In the genomic region with DNA sequence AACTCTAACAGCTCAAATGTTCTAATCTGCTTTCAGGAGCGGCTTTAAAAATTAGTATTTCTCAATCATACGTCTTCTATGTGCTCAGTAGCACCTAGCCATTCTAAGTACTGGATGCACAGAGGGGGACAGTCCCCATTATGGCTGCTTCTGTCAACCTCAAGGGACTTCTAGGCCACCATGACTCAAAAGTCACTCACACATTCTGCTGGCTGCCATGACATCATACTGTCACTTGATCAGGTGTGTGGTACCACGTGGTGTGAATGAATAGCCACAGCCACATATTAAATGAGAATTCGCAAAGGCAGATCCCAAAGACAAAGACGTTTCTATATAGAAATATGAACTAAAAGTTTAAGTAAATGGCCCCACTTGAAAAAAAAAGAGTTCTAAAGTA, we compare ENCODE assay signal across 21 mouse cellular contexts.
DNase-seq lines count a peak whose midpoint lies in the region; ATAC-seq lines count a peak whose summit lies in the region.
"Had no signal": no experiment of that assay in that cellular context is flagged by ENCODE, and none has a peak within 500 bp of the region (broad histone marks: within the 10 kb centered on the region; RNA-seq: fewer than 3 reads in every experiment).

No protein-coding gene starts in this region.

- no peak overlapping the region; the same call in 1 of the 2 replicates for H3K9ac ChIP-seq in intestine, embryonic 16.5 days (ENCODE audit: low read depth, low read length)
- H3K9ac ChIP-seq in intestine, embryonic 15.5 days, result no peak overlapping the region
- H3K9ac ChIP-seq in midbrain, embryonic 16.5 days (ENCODE audit: low read depth, low read length), result no peak overlapping the region
- H3K9ac ChIP-seq: forebrain, embryonic 12.5 days; heart, embryonic 13.5 days; hindbrain, embryonic 13.5 days; liver, embryonic 13.5 days; midbrain, embryonic 12.5 days; neural tube, embryonic 15.5 days had no signal

- H3K4me2 ChIP-seq in intestine, embryonic 16.5 days (ENCODE audit: low read depth, low read length), result no peak overlapping the region
- no peak overlapping the region for H3K4me2 ChIP-seq in intestine, embryonic 15.5 days (replicated peaks)
- no peak overlapping the region for H3K4me2 ChIP-seq in midbrain, embryonic 16.5 days (ENCODE audit: low read length)
- H3K4me2 ChIP-seq: forebrain, embryonic 12.5 days; hindbrain, embryonic 13.5 days; liver, embryonic 13.5 days; midbrain, embryonic 12.5 days; neural tube, embryonic 15.5 days had no signal

- peaks cover 33% of the 10 kb centered on the region for H3K4me1 ChIP-seq in intestine, embryonic 16.5 days (ENCODE audit: control insufficient read depth, insufficient read depth, low read length)
- peaks cover 12% of the 10 kb centered on the region for H3K4me1 ChIP-seq in intestine, embryonic 15.5 days (replicated peaks)
- no peaks in the 10 kb centered on the region for H3K4me1 ChIP-seq in midbrain, embryonic 16.5 days (ENCODE audit: control insufficient read depth, insufficient read depth, low read length)
- H3K4me1 ChIP-seq in midbrain, embryonic 10.5 days, result peaks cover 14% of the 10 kb centered on the region; the same call in 1 of the 2 replicates
- H3K4me1 ChIP-seq: hindbrain, embryonic 13.5 days had no signal

- DNase-seq in B cell, adult 2 months, result peak; percentile 59 to 69
- DNase-seq in naive thymus-derived CD4-positive, alpha-beta T cell, adult 2 months (ENCODE audit: low read depth), result peak; percentile 61
- no peak for DNase-seq in midbrain, embryonic 10.5 days (ENCODE audit: low spot score)
- no peak for DNase-seq in retina, embryonic 14.5 days (ENCODE audit: low spot score)
- DNase-seq: adrenal gland, adult 2 months; cerebellum, adult 9-11 months; heart, adult 18-20 months; kidney, adult 2 months; kidney, postnatal 10 days; liver, embryonic 13.5 days had no signal

- WGBS in intestine, embryonic 16.5 days, result 80% methylated on average over 5 of the region's 5 CpGs
- WGBS in intestine, embryonic 15.5 days, result 80% methylated on average over 5 of the region's 5 CpGs
- WGBS in midbrain, embryonic 16.5 days, result 91% methylated on average over 5 of the region's 5 CpGs
- 93% methylated on average over 5 of the region's 5 CpGs for WGBS in midbrain, embryonic 10.5 days

- H3K9me3 ChIP-seq in intestine, embryonic 16.5 days (ENCODE audit: control insufficient read depth, low read length), result no peaks in the 10 kb centered on the region
- no peaks in the 10 kb centered on the region for H3K9me3 ChIP-seq in intestine, embryonic 15.5 days
- H3K9me3 ChIP-seq in midbrain, embryonic 16.5 days (replicated peaks; ENCODE audit: control insufficient read depth, low read length, poor library complexity, severe bottlenecking), result no peaks in the 10 kb centered on the region
- H3K9me3 ChIP-seq in midbrain, embryonic 10.5 days (replicated peaks), result no peaks in the 10 kb centered on the region
- H3K9me3 ChIP-seq: forebrain, embryonic 12.5 days; heart, embryonic 13.5 days; hindbrain, embryonic 13.5 days; liver, embryonic 13.5 days; midbrain, embryonic 12.5 days; neural tube, embryonic 15.5 days had no signal

- no peak for ATAC-seq in intestine, embryonic 16.5 days
- no peak for ATAC-seq in intestine, embryonic 15.5 days
- ATAC-seq in granulocyte monocyte progenitor cell, adult 5-6 weeks (replicated peaks; ENCODE audit: poor library complexity, severe bottlenecking), result peak; percentile 14
- no peak for ATAC-seq in midbrain, embryonic 16.5 days

- no peaks in the 10 kb centered on the region for H3K36me3 ChIP-seq in intestine, embryonic 16.5 days (ENCODE audit: control insufficient read depth, insufficient read depth, low read length)
- H3K36me3 ChIP-seq in intestine, embryonic 15.5 days, result no peaks in the 10 kb centered on the region
- no peaks in the 10 kb centered on the region for H3K36me3 ChIP-seq in midbrain, embryonic 16.5 days (ENCODE audit: control insufficient read depth, insufficient read depth, low read length)
- H3K36me3 ChIP-seq in midbrain, embryonic 10.5 days, result 0 out of 2 replicates have a peak, but pooled peaks cover 8% of the 10 kb centered on the region
- H3K36me3 ChIP-seq: forebrain, embryonic 12.5 days; heart, embryonic 13.5 days; hindbrain, embryonic 13.5 days; liver, embryonic 13.5 days; midbrain, embryonic 12.5 days; neural tube, embryonic 15.5 days had no signal

- no peaks in the 10 kb centered on the region for H3K27me3 ChIP-seq in intestine, embryonic 16.5 days (replicated peaks; ENCODE audit: control insufficient read depth, insufficient read depth, low read length)
- H3K27me3 ChIP-seq in intestine, embryonic 15.5 days (replicated peaks), result no peaks in the 10 kb centered on the region
- no peaks in the 10 kb centered on the region for H3K27me3 ChIP-seq in midbrain, embryonic 16.5 days (ENCODE audit: control insufficient read depth, insufficient read depth, low read depth, low read length)
- H3K27me3 ChIP-seq in midbrain, embryonic 10.5 days (ENCODE audit: low read depth, poor library complexity, severe bottlenecking), result no peaks in the 10 kb centered on the region
- H3K27me3 ChIP-seq: forebrain, embryonic 12.5 days; heart, embryonic 13.5 days; liver, embryonic 13.5 days; midbrain, embryonic 12.5 days had no signal

- H3K27ac ChIP-seq in intestine, embryonic 16.5 days (ENCODE audit: low read length), result peak overlapping the region; percentile 39
- no peak overlapping the region for H3K27ac ChIP-seq in intestine, embryonic 15.5 days
- H3K27ac ChIP-seq in midbrain, embryonic 16.5 days (ENCODE audit: low read length), result no peak overlapping the region
- no peak overlapping the region for H3K27ac ChIP-seq in midbrain, embryonic 10.5 days (replicated peaks)
- H3K27ac ChIP-seq: forebrain, embryonic 12.5 days; heart, embryonic 13.5 days; hindbrain, embryonic 13.5 days; layer of hippocampus, adult 2 months; liver, embryonic 13.5 days; macrophage; midbrain, embryonic 12.5 days; neural tube, embryonic 15.5 days had no signal

- no peak overlapping the region for H3K4me3 ChIP-seq in intestine, embryonic 16.5 days (ENCODE audit: low read length)
- no peak overlapping the region for H3K4me3 ChIP-seq in intestine, embryonic 15.5 days (replicated peaks)
- H3K4me3 ChIP-seq in midbrain, embryonic 16.5 days (ENCODE audit: low read depth, low read length), result no peak overlapping the region
- no peak overlapping the region for H3K4me3 ChIP-seq in midbrain, embryonic 10.5 days
- H3K4me3 ChIP-seq: forebrain, embryonic 12.5 days; heart, embryonic 13.5 days; hindbrain, embryonic 13.5 days; layer of hippocampus, adult 2 months; liver, embryonic 13.5 days; midbrain, embryonic 12.5 days; neural tube, embryonic 15.5 days had no signal

Comparison
In these comparisons a context has a peak if more than half of its experiments do, and no peak if none do; other contexts are left out.
1. DNase-seq: peak in B cell, adult 2 months (2 of 2) and naive thymus-derived CD4-positive, alpha-beta T cell, adult 2 months (single experiment); none in midbrain, embryonic 10.5 days (single experiment) and retina, embryonic 14.5 days (single experiment).